Mouse (Mus musculus) retina, embryonic 14.5 days (tissue): Measurements from ENCODE around the gene Kcnj14.
A peak's percentile ranks its signal among the peaks of the same experiment; 100 is the strongest.

ENCODE experiments used
- DNase-seq: peaks from one replicate; pipeline ENCODE4 v3.0.0-alpha.2; 2015; ENCODE audit warnings: low spot score

The Kcnj14 gene

DNA sequence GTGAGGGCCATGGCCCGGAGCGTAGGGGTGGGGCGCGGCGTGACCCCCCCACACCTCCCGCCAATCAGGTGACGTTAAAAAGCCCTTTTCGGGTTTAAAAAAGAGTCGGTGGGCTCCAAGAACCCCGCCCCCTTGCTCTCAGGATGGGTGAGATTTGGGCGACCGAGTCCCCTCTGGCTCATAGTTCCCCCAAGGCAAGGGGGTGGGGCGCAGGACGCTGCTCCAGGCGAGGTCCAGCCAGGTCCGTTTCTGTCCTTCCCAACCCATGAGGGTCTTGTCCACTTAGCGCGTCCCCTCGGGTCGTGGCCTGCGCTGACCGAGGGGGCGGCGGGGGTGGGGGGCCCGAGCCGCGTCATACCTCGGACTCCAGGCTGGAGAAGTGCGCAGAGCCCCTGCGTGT, 7.8 kb upstream of the Kcnj14 start:
- no peak for DNase-seq

DNA sequence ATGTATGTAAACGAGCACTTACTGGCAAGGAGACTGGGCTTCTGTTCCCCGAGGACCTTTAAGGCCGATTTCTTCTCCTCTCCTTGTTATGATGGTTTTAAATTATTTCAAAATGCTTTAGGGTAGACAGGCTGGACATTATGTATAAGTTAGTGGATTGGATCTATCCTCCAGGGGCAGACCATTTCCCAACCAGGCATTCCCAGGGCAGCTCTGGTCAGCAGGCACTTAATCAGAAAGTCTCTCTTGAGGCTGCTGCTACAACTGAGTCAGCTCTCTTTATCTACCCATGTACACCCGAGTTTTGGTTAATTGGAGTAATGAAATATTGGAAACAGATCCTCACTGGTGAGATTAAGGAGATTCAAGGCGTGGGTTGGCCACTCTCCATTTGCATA, 6.5 kb upstream of the Kcnj14 start:
- no peak for DNase-seq

DNA sequence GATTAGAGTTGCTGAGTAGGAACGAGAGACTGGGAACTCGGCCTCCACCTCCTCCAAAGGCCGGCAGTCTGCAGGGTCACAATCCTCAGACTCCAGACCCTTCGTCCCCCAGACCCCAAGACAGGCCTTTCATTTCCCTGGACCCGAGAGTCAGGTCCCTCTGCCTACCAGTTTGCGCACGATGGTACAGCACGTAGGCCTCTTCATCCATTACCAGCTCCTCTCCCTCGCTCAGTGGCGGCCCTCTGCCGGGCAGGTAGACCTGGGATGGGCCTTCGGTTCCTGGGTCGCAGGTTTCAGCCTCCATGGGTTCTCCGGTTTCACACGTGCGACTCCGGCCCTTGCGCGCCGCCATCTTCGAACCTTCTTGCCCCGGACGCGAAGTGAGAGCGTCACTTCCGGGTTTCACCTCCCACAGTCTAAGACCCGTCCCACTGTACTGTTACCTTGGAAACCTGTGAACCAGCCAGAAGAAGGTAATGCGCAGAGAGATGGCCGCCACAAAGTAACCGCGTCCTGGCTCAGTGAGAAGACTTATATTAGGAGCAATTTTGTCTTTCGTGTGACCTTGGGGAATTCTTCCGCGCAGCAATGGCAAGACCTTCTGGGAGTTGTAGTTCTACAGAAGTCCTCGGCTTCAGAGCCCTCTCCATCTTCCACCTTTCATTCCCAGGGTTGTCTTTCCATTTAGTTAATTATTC, 6.0 kb upstream of the Kcnj14 start, which contains the start of gene Grwd1:
Gene Grwd1, minus strand, starts transcription at position 518 of the 701 bp plus-strand sequence.
- DNase-seq, result peak; percentile 87

DNA sequence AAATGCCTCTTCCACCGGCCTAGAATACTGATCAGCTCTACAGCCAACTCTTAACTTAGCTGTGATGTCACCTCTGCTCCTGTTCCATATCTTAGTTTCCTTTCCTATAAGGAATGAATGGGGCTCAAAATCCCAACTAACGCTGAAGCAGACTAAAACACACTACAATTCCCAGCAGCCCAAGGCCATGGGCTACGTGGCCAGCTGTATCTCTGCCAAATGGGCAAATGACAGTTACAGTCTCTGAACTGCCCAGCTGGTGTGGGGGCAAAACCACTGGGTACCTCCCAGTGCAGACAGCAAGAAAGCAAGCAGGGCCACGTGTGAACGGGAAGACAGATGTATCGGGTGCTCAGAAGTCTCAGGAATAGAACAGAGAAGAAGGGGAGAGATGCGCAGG, 2.0 kb upstream of the Kcnj14 start:
- DNase-seq, result no peak

DNA sequence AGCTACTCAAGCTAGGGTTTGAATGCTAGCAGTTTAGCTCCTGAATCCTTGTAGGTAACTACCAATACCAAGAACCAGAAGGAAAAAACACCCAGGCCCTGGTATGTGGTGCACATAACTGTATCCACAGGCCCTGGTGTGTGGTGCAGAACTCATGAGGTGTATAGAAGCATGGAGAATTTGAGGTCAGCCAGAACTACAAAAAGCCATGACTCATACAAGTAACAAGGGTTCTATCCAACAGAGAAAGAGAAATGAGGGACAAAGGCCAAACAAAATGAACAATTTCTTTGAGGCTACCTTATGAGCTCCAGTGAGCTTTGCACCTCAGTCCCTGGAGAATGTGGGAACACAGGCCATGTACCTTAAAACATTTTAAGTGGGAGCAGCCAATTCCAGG, 3.7 kb downstream of the Kcnj14 start:
- DNase-seq, result no peak

DNA sequence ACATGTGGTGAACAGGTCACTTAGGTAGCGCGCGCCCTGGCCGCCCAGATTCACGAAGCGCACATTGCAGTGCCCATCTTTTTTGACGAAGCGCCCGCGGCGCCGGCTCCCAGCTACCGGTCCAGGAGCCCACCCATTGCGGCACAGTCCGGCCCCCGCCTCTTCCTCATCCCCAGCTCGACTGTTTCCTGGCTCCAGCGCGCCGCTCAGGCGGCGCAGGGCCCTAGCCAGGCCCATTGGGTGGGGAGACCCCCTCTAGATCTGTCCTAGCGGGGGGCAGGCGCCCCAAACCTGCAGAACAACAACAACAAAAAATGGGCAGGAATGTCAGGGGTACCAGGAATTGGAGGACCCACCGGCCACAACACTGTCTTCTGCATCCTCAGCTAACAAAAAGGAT, 4.7 kb downstream of the Kcnj14 start:
- DNase-seq, result no peak

DNA sequence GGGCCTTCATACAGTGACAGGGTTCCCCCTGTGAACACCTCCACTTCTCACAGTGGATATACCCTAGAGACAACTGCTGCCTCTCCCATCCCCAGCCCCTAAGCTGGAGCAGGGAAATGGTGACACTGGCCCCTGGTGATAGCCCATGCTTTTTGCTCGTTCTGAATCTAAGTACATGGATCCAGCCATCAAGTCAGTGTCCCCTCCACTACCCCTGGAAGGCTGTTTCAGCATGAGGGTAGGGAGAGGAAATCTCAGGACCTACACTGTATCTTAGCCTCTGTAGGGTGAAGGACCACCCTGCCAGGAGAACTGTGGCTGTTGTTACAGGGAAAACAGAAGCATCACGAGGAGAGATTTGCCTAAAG, 8.6 kb downstream of the Kcnj14 start:
- DNase-seq, result no peak

DNA sequence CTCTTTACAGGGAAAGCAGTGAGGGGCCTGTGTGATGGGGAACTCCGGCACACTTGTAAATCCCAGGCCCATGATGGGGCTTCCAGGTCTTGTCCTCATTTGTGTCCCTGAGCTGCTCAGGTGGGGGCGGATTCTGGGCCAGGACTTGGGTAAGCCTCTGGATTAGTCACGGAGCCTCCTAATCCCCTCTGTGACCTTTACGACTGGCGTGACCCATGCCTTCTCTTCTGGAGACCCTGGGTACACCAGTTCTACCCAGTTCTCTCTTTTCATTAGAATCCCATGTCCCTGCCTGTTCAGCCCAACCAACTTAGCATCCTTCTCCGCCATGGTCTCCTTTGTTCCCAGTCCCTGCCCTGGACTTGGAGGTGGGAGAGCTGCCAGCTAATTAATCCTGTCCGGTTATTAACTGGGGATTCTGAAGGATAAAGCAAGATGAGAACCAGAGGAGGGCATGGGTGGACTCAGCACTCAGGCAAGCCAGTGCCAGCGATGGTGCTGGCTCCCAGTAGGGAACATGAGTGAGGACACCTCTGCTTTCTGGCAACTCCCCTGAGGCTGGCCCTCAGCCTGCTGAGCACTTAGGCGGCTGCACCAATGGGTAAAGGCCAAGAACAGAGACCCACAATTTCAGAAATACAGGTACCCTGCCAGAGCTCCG, 9.1 kb downstream of the Kcnj14 start:
- no peak for DNase-seq

DNA sequence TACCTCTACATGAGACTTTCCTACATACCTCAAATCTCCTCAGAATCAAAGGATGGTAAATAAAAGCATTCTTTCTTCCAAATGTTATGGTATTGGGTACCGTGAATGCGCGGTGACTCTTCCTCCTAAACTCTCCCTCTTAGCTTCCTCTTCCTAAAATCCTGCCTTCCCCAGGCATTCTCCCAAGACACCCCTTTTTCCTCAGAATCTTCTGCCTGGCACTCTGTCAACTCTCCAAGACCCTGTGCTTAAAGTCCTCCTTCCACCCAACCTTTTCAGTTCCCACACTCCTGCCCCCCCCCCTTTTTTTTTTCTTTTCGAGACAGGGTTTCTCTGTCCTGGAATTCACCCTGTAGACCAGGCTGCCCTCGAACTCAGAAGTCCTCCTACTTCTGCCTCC, 9.7 kb downstream of the Kcnj14 start:
- no peak for DNase-seq

DNA sequence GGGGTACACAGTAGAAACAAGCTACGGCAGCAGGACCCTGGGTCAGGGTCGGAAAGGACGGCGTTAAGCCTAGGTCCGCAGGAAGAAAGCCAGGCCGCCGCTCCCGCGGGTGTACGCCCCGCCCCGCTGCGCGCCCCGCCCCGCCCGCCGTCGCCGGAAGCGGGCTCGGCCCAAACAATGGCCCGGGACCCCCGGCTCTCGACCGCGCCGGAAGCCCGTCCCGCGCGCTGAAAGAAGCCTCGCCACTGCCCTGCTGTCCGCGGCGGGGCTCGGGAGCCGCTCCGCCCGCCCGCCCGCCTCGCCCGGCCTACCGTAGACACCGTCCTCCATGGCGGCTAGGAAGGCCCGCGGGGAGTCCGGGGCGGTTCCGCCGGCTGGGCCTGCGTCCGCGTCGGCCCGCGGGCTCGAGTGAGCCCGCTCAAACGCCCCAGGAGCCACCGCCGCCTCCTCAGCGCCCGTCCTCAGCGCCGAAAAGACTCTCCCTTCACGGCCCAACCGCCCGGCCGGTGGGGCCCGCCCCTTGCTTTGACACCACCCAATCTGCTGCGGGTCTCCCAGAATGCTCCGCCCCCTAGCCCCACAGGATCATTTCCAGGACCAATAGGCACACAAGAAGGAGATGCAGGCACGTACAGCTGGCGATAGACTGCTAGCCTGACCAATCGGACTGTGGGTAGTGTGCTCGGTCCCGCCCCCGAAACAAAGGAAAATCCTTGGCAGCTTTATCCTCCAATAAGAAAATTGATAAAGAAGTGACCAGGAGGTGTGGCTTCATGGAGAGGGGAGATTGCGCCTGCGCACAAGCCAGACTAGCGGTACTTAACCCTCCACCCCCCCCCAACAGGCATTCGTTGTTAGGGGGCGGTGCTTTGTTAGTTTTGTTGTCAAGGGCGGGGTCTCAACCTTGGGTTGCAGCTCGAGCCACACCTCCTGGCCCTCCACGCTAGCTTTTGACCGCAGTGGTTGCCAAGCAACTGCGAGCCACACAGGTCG, 10.5 kb downstream of the Kcnj14 start, which contains the start of gene Cyth2:
Gene Cyth2, minus strand, starts transcription at position 795 of the 993 bp plus-strand sequence.
- peak; percentile 100 for DNase-seq

DNA sequence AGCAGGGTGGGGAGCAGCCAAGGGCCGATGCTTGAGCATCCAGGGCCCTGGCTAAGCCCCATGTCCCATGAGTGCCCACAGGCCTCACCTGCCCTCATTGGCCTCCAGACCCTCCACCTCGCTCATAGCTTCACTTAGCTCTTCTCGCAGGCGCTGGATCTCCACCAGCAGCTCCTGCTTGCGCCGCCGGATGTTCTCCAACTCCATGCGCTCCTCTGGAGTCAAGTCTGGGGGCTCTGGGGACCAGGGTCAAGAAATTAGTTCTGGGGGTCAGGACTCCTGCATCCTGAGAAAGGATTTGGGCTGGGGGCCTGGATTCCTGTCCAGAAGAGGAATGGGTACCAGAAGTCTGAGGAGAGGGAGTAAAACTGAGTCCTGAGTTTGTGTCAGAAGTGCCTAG, 11.7 kb downstream of the Kcnj14 start:
- DNase-seq, result no peak

DNA sequence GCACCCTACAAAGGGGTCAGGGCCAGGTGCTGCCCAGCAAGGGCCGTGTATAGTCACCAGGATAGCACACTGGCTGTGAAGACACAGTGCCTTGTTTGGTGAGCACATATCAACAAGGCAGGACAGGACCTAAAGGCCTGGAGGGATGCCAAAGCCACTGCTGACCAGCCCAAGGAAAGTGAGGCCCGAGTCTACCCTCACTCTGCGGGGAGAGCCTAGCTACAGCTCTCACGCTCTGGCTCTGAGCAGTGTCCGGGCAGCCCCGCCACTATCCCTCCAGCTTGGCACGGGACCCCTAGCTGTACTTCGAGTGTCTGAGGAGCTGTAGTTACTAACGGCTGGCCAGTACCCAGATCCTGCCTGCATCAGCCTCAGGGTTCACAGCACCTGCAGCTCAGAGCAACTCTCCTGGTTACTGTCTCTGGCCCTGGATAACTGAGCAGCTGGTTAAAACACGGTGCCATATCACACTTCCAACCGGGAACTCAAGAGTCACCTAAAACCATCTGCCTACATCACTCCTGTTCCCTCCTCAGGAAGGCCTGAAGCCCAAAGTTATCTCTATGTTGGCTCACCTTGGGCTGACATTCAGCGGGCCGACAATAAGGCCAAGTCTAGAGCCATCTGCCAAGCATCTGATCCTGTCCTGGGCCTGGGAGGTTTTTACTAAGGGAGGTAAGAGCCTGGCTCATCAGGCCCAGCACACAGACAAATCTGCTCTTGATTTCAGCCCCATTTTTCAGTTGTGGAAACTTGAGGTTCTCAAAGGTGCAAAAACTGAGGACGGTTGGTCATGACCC, 15.1 kb downstream of the Kcnj14 start:
- DNase-seq, result no peak

DNA sequence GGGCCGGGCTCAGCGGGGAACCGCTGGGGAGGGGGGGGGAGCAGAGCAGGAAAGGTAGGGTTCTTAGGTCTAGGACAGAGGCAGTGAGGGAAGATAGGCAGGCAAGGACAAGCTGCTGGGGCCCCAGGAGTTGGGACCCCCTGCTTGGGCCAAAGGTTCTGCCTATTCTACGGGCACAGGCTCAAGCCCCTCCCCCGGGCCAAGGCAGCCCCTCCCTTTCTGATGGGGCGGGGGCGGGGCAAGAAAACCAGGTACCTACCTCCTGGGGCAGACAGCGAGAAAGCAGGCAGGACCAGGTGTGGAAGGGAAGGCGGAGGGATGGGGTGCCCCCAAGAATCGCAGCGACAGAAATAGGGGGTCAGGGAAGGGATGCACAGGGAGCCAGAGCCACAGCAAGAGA, 16.1 kb downstream of the Kcnj14 start:
- no peak for DNase-seq

DNA sequence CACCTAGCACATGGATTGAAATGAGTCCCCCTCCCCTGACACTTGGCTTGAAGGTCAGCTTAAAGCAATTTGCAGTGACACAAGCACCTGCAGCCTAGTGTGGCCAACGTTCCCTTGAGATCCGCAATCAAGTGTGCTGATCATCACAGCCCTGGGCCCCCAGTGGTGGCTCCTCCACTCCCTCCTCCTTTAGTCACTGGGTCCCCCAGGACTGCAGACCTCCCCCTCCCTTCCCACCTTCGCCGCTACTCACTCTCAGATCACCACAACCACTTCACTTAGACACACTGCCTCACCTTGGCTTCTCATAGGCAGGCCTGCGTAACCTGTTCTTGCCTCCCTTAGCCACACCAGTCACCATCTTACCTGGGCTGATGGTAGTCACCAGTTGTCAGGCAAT, 18.6 kb downstream of the Kcnj14 start:
- no peak for DNase-seq

DNA sequence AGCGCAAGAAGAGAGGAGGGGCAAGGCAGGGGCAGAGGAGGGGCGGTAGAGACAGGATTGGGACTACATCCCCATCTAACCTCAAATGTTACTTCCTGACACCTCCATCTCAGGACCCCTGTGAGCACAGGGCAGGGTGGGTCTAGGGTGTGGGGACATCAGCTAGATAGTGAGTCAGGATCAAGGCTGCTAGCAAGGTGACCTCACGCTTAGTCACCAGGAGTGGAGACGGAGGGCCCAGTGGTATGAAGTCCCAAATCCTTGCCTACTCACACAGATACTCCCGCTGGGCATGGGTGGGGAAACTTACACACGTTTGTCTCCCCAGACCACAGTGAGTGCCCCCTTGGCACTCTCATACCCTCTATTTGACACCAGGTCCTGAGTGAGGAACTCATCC, 22.0 kb downstream of the Kcnj14 start:
- DNase-seq, result no peak

DNA sequence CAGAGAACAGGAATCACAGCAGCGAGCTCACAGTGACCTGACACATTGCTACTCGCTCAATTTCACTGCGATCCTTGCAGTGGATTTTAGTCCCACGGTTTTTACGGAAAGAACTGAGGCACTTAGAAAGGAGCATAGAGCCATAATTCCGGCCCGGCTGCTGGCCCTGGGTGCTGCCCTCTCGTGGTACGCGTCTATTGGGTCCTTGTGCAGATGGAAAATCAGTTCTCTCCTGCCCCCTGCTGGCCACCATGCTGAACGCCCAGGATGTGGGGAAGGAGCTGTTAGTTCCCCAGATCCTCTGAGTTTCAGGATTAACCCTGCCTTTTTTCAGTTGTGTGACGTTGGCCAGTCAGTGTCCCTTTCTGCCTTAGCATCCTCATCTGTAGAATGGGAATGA, 23.2 kb downstream of the Kcnj14 start:
- DNase-seq, result peak; percentile 97

DNA sequence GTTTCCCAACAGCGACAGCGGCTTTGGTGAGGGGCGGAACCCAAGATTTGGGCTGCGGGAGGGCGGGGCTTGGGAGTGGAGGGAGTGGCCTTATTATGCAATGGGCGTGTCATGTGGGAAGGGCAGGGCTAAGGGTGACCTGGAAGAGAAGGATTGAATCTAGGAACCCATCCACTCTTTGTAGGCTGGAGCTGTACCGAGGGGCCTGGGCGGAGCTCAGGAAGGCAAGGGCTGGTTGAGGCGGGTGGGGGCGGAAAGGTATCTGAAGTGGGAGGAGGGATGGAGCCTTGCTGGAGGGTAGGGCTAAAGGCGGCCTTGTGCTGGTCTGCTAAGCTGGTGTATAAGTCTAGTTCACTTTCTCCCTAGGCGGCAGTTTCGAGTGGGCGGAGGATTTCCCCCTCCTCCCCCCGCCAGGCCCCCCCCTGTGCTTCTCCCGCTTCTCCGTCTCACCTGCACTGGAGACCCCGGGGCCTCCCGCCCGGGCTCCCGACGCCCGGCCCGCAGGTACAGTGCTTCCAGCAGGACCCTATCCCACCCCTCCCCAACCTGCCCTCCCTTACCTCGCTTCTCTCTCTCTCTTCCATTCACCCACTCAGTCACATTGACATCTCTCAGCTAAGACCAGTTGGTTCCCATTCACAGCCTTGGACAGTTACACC, 23.9 kb downstream of the Kcnj14 start:
- peak; percentile 51 for DNase-seq

DNA sequence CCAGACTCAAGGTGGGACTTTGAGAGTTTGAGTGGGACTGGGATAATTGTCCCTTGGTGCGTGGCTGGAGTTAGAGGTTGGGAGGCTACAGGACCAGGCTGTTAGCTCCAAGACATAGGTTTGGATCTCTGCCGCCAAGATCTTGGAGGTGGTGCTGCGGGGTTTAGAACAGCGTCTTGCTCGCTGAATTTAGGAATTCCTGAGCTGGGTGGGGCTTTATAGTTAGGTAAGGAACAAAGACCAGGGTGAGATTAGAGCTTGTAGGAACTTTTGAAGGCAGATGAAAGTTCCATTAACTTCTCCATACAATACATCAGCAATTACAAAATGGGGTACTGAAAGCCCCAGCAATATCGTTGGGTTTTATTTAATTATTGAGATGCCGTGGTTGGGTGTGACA, 24.6 kb downstream of the Kcnj14 start:
- no peak for DNase-seq

DNA sequence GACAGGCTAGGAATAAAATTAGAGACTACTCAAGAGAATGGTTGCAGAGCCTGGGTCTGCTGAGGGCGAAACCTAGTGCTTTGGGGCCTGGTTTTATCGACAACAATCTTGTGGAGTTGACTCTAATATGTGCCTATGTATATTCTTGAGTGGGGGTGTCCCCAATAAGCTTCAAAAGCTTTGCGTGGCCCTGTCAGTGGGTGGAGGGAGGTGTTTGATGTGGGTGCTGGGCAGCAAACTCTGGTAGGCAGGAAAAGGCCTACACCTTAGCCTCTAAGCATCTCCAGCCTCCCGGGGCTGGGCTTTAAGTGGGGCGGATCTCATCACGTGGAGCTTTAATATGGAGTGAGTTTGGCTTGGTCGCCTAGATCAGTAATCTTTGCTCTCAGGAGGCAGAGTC, 25.7 kb downstream of the Kcnj14 start:
- no peak for DNase-seq

DNA sequence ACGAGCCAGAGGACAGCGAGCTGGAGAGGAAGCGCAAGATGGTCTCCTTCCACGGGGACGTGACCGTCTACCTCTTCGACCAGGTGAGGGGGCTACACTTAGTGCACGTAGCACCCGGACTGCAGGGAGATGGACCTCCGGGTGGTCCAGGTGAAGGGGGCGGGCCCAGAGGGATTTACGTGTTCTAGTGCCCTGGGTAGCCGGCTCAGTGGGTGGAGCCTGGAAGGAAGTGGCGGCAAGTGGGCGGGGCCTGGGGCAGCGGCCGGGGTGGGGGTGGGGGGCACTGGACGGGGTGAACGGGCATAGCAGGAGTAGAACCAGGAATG, 26.1 kb downstream of the Kcnj14 start:
- no peak for DNase-seq
